Comparison of ENCODE assay signal across 8 mouse cellular contexts in the genomic region with DNA sequence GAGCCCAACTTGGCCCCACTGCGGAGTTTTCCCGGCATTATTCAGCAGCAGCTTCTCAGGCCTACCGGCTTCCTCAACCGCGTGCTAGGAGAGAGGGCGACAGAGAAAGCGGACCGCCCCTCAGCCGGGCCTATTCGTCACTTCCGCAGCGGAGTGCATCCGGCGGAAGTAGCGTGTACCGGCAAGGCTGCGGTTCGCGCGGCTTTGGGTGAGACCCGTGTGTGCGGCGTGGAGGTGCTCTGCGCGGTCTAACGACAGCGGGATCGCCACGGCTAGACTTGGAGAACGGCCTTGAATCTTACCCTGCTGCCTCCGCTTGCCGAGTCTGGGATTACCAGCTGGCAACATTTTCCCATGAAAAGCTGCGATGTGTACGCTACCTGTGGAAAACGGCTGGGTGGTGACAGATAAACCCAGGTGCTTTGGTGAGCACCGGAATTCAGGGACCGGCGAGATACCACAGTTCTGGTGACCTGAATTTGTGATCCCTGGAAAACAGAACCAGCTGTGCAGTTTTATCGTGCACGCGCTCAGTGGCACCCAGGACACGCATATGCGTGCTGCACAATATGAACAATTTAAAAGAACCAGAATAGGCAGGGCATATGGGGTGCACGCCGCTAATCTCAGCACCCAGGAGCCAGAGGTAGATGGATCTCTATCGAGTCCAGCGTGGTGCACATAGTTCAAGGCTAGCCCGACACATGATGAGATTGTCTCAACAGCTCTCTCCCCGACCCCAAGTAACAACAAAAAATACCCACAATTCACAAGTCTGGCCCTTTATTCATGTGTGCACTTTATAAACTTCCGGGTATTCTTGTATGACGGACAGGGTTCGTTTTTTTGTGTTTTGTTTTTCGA. TPM values are rescaled to one million over a fixed set of nuclear protein-coding genes. Genes with fewer than 3 reads are reported as not detected.
DNase-seq lines count a peak whose midpoint lies in the region; ATAC-seq and TF ChIP-seq lines count a peak whose summit lies in the region.

A gene (minus strand): TSS at position 105 of the 864 bp plus-strand sequence.

- H3K27me3 ChIP-seq in C2C12 (ENCODE audit: control insufficient read depth, insufficient read depth, insufficient read length) = no peaks in the 10 kb centered on the region
- no peaks in the 10 kb centered on the region for H3K27me3 ChIP-seq in erythroblast, embryonic 14.5 days (ENCODE audit: control insufficient read depth)
- no peaks in the 10 kb centered on the region for H3K27me3 ChIP-seq in heart, embryonic 12.5 days (replicated peaks)
- H3K27me3 ChIP-seq in kidney, postnatal 0 days (ENCODE audit: insufficient read depth, low read length) = no peaks in the 10 kb centered on the region
- H3K27me3 ChIP-seq in liver, embryonic 11.5 days (replicated peaks; ENCODE audit: control insufficient read depth, insufficient read depth, low read length) = no peaks in the 10 kb centered on the region
- no peaks in the 10 kb centered on the region for H3K27me3 ChIP-seq in stomach, embryonic 14.5 days (ENCODE audit: control insufficient read depth, insufficient read depth, low read length)

- peaks cover 54% of the 10 kb centered on the region for H3K79me2 ChIP-seq in C2C12 (ENCODE audit: control insufficient read depth, insufficient read depth)

- peak within 1 kb of the TSS; percentile 73 for H3K9ac ChIP-seq in heart, embryonic 12.5 days
- H3K9ac ChIP-seq in kidney, postnatal 0 days (ENCODE audit: low read depth, low read length) = peak within 1 kb of the TSS; percentile 74
- peak within 1 kb of the TSS; percentile 88 for H3K9ac ChIP-seq in liver, embryonic 11.5 days (ENCODE audit: low read depth, low read length)
- peak within 1 kb of the TSS; percentile 60 for H3K9ac ChIP-seq in stomach, embryonic 14.5 days (replicated peaks; ENCODE audit: low read depth, low read length)

- H3K4me3 ChIP-seq in C2C12 (ENCODE audit: insufficient read depth, poor library complexity, severe bottlenecking) = peak within 1 kb of the TSS; percentile 98
- peak within 1 kb of the TSS; percentile 95 for H3K4me3 ChIP-seq in erythroblast, embryonic 14.5 days (replicated peaks)
- peak within 1 kb of the TSS; percentile 68 for H3K4me3 ChIP-seq in heart, embryonic 12.5 days
- H3K4me3 ChIP-seq in kidney, postnatal 0 days (replicated peaks; ENCODE audit: low read depth, low read length) = peak within 1 kb of the TSS; percentile 79
- H3K4me3 ChIP-seq in liver, embryonic 11.5 days (ENCODE audit: low read depth, low read length) = peak within 1 kb of the TSS; percentile 89
- H3K4me3 ChIP-seq in stomach, embryonic 14.5 days (ENCODE audit: low read depth, low read length) = peak within 1 kb of the TSS; percentile 89

- WGBS in heart, embryonic 12.5 days = 5% methylated on average over 53 of the region's 53 CpGs
- 6% methylated on average over 53 of the region's 53 CpGs for WGBS in kidney, postnatal 0 days
- WGBS in liver, embryonic 11.5 days = 3% methylated on average over 53 of the region's 53 CpGs
- WGBS in stomach, embryonic 14.5 days = 7% methylated on average over 53 of the region's 53 CpGs

- peaks cover 47% of the 10 kb centered on the region for H3K79me3 ChIP-seq in C2C12 (ENCODE audit: low read depth)

- peak within 1 kb of the TSS; percentile 49 for H3K27ac ChIP-seq in heart, embryonic 12.5 days (ENCODE audit: poor library complexity, severe bottlenecking)
- H3K27ac ChIP-seq in kidney, postnatal 0 days = peak within 1 kb of the TSS; percentile 87
- peak within 1 kb of the TSS; percentile 54; the same call in 1 of the 2 replicates for H3K27ac ChIP-seq in liver, embryonic 11.5 days (ENCODE audit: low read depth, low read length)
- H3K27ac ChIP-seq in stomach, embryonic 14.5 days (ENCODE audit: low read length) = peak within 1 kb of the TSS; percentile 56

- no peaks in the 10 kb centered on the region for H3K9me3 ChIP-seq in erythroblast, embryonic 14.5 days (ENCODE audit: control insufficient read depth, low read length)
- no peaks in the 10 kb centered on the region for H3K9me3 ChIP-seq in heart, embryonic 12.5 days (replicated peaks)
- H3K9me3 ChIP-seq in kidney, postnatal 0 days (replicated peaks; ENCODE audit: low read length) = no peaks in the 10 kb centered on the region
- H3K9me3 ChIP-seq in liver, embryonic 11.5 days (ENCODE audit: control insufficient read depth, low read length) = no peaks in the 10 kb centered on the region
- no peaks in the 10 kb centered on the region for H3K9me3 ChIP-seq in stomach, embryonic 14.5 days (ENCODE audit: control insufficient read depth, low read depth, low read length)

- H3ac ChIP-seq in C2C12 (ENCODE audit: control insufficient read depth, insufficient read length, low read depth) = peak within 1 kb of the TSS; percentile 98

- TF ChIP-seq CTCF in C2C12 (IDR thresholded peaks at IDR 0.05; ENCODE audit: control insufficient read depth, insufficient read depth, insufficient read length) = no peak
- no peak for TF ChIP-seq CTCF in brain, embryonic 14.5 days (IDR thresholded peaks at IDR 0.05; ENCODE audit: borderline replicate concordance, extremely low read depth, insufficient read depth, insufficient read length)
- TF ChIP-seq CTCF in kidney, postnatal 0 days (IDR thresholded peaks at IDR 0.05; ENCODE audit: low read depth) = no peak

- peak; percentile 97 for DNase-seq in brain, embryonic 14.5 days (ENCODE audit: low read depth)
- peak; percentile 94 for DNase-seq in kidney, postnatal 0 days (ENCODE audit: low spot score)
- DNase-seq in liver, embryonic 11.5 days (ENCODE audit: low spot score) = peak; percentile 94
- DNase-seq in naive thymus-derived CD4-positive, alpha-beta T cell, adult 2 months (ENCODE audit: low read depth) = peak; percentile 93

- H3K4me2 ChIP-seq in heart, embryonic 12.5 days = peak within 1 kb of the TSS; percentile 90
- H3K4me2 ChIP-seq in kidney, postnatal 0 days (ENCODE audit: low read length) = peak within 1 kb of the TSS; percentile 95
- H3K4me2 ChIP-seq in liver, embryonic 11.5 days = peak within 1 kb of the TSS; percentile 89
- H3K4me2 ChIP-seq in stomach, embryonic 14.5 days (replicated peaks; ENCODE audit: low read depth, low read length) = peak within 1 kb of the TSS; percentile 96

- ATAC-seq in heart, embryonic 12.5 days (ENCODE audit: insufficient number of reproducible peaks, low FRiP score) = peak; percentile 91
- peak; percentile 93 for ATAC-seq in kidney, postnatal 0 days (replicated peaks; ENCODE audit: low FRiP score, low read depth)
- ATAC-seq in liver, embryonic 11.5 days (replicated peaks; ENCODE audit: low FRiP score) = peak; percentile 96
- ATAC-seq in stomach, embryonic 14.5 days (ENCODE audit: insufficient number of reproducible peaks, insufficient read depth, low FRiP score, low read depth) = peak; percentile 97

- H3K36me3 ChIP-seq in C2C12 (ENCODE audit: control insufficient read depth, insufficient read depth) = peaks cover 34% of the 10 kb centered on the region
- peaks cover 20% of the 10 kb centered on the region for H3K36me3 ChIP-seq in erythroblast, embryonic 14.5 days (ENCODE audit: control insufficient read depth)
- peaks cover 13% of the 10 kb centered on the region for H3K36me3 ChIP-seq in heart, embryonic 12.5 days
- peaks cover 8% of the 10 kb centered on the region; the same call in 1 of the 2 replicates for H3K36me3 ChIP-seq in kidney, postnatal 0 days (ENCODE audit: insufficient read depth, low read length)
- H3K36me3 ChIP-seq in liver, embryonic 11.5 days (ENCODE audit: control insufficient read depth, insufficient read depth, low read length) = peaks cover 12% of the 10 kb centered on the region; the same call in 1 of the 2 replicates
- peaks cover 12% of the 10 kb centered on the region; the same call in 1 of the 2 replicates for H3K36me3 ChIP-seq in stomach, embryonic 14.5 days (ENCODE audit: control insufficient read depth, insufficient read depth, low read length)

- peaks cover 47% of the 10 kb centered on the region for H3K4me1 ChIP-seq in erythroblast, embryonic 14.5 days (ENCODE audit: control insufficient read depth)
- peaks cover 15% of the 10 kb centered on the region; the same call in 1 of the 2 replicates for H3K4me1 ChIP-seq in heart, embryonic 12.5 days (replicated peaks)
- peaks cover 6% of the 10 kb centered on the region; the same call in 1 of the 2 replicates for H3K4me1 ChIP-seq in kidney, postnatal 0 days (replicated peaks; ENCODE audit: insufficient read depth, low read length)
- H3K4me1 ChIP-seq in liver, embryonic 11.5 days (replicated peaks; ENCODE audit: control insufficient read depth, insufficient read depth, low read length) = peaks cover 4% of the 10 kb centered on the region
- H3K4me1 ChIP-seq in stomach, embryonic 14.5 days (ENCODE audit: control insufficient read depth, insufficient read depth, low read length) = 0 out of 2 replicates have a peak, but pooled peaks cover 5% of the 10 kb centered on the region

- peak; percentile 88; the same call in 1 of the 2 replicates for TF ChIP-seq POLR2A in brain, embryonic 14.5 days (IDR thresholded peaks at IDR 0.05; ENCODE audit: borderline replicate concordance, extremely low read depth, insufficient read depth, insufficient read length, poor library complexity, severe bottlenecking)

TF ChIP-seq in C2C12, 6 proteins besides CTCF, POLR2A, EP300 and RAD21:
- peak; percentile 97 for TF ChIP-seq MAX (IDR thresholded peaks at IDR 0.05)
- TF ChIP-seq MYOG (IDR thresholded peaks at IDR 0.05; ENCODE audit: control insufficient read depth, extremely low read depth, insufficient read length) = no peak

RNA-seq across cellular contexts. Expression of the gene that starts here (rescaled TPM):
- 55.3 TPM for polyA plus RNA-seq in C2C12 (2012; fragmentation: generic; extraction: Trizol)
- 39.6 and 42.1 TPM in 2 replicates for polyA plus RNA-seq in brain, embryonic 14.5 days (2012; rRNA removed)
- polyA plus RNA-seq in erythroblast, embryonic 14.5 days (2012) = 2.1 and 3.2 TPM in 2 replicates
- 17.3 and 18.6 TPM in 2 replicates for polyA plus RNA-seq in heart, embryonic 12.5 days (2016; fragmentation: Nextera tagmentation; extraction: Ambion mirVana)
- 15.7 and 16.6 TPM in 2 replicates for polyA plus RNA-seq in kidney, postnatal 0 days (2015; fragmentation: Nextera tagmentation; extraction: Ambion mirVana)
- 72.8 and 74.4 TPM in 2 replicates for polyA plus RNA-seq in liver, embryonic 11.5 days (2014; fragmentation: Nextera tagmentation; extraction: Ambion mirVana)
- polyA plus RNA-seq in stomach, embryonic 14.5 days (2014; fragmentation: Nextera tagmentation; extraction: Ambion mirVana) = 27.0 and 28.3 TPM in 2 replicates

Comparison
In these comparisons a context has a peak if more than half of its experiments do, and no peak if none do; other contexts are left out.
1. Peak in every context shown above with its lines: DNase-seq, ATAC-seq, H3K4me3 ChIP-seq and H3K27ac ChIP-seq.